Mouse (Mus musculus): ENCODE results near the gene Commd7.

DNA sequence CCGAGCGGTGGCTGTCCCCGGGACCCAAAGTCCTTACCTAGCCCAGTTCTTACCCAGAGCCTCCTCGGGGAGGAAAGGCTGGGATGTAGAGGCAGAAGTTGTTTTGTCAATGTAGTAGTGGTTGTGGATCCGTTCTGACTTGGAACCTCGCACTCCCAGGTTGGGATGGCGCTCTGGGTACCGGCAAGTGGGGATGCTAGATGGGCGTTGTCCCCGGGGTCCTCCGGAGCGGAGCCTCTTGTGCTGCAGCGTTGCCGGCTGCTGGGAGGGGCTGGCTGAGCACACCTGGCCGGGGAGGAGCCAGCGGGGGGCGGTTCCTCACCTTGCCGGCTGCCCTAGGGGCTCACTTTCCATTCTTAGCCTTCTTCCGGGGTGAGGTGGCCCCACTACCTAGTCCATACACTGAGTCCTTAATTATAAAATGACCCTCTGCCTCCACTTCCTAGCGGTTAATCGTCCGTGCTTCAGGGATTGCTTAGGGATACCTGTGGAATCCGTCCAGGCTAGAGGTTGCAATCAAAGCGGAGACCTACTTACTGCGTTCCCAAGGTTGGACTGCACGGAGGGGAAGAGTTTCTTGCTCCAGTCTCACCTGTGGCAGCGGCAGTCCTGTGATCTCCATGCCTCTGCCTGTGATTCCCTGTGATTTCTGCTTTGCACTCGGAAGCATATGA lies 17.6 kb upstream of the Commd7 start:
- TF ChIP-seq CTCF (IDR thresholded peaks at IDR 0.05; ENCODE audit: extremely low read depth, insufficient read depth, insufficient read length, insufficient replicate concordance) (no peak), POLR2A (IDR thresholded peaks at IDR 0.05; ENCODE audit: low read depth, low read length) (no peak)

All from spleen, adult 2 months (tissue).